13 mouse cellular contexts compared by ENCODE assay signal in genomic region chr5:139326111-139326696, GRCm38 (mm10). TPM values are rescaled to one million over a fixed set of nuclear protein-coding genes. Genes with fewer than 3 reads are reported as not detected.
DNase-seq lines count a peak whose midpoint lies in the region; ATAC-seq and TF ChIP-seq lines count a peak whose summit lies in the region.
"Had no signal": no experiment of that assay in that cellular context is flagged by ENCODE, and none has a peak within 500 bp of the region (broad histone marks: within the 10 kb centered on the region; RNA-seq: fewer than 3 reads in every experiment).

No protein-coding gene starts in this region.

- H3K4me2 ChIP-seq in hindbrain, postnatal 0 days (ENCODE audit: low read depth, low read length): peak overlapping the region; percentile 67; the same call in 1 of the 2 replicates
- no peak overlapping the region; the same call in 1 of the 2 replicates for H3K4me2 ChIP-seq in stomach, postnatal 0 days (replicated peaks; ENCODE audit: low read depth)

- TF ChIP-seq POLR2A in testis, adult 2 months (IDR thresholded peaks at IDR 0.05; ENCODE audit: control insufficient read depth, low read depth, low read length): no peak

- TF ChIP-seq CTCF in hindbrain, postnatal 0 days (IDR thresholded peaks at IDR 0.05; ENCODE audit: low read depth): peak; percentile 36
- TF ChIP-seq CTCF in testis, adult 2 months (IDR thresholded peaks at IDR 0.05; ENCODE audit: control insufficient read depth, insufficient read depth, insufficient replicate concordance, low read depth, low read length): no peak
- peak; percentile 46 for TF ChIP-seq CTCF in stomach, postnatal 0 days (IDR thresholded peaks at IDR 0.05; ENCODE audit: low read depth)

- no peaks in the 10 kb centered on the region for H3K36me3 ChIP-seq in hindbrain, postnatal 0 days (ENCODE audit: insufficient read depth, low read length)
- H3K36me3 ChIP-seq in hindbrain, embryonic 10.5 days: no peaks in the 10 kb centered on the region
- H3K36me3 ChIP-seq in testis, adult 2 months (ENCODE audit: control insufficient read depth, insufficient read depth, low read length): no peaks in the 10 kb centered on the region
- H3K36me3 ChIP-seq in stomach, postnatal 0 days (ENCODE audit: control insufficient read depth, insufficient read depth, low read length): no peaks in the 10 kb centered on the region
- H3K36me3 ChIP-seq: heart, embryonic 13.5 days; neural tube, embryonic 12.5 days had no signal

- H3K9ac ChIP-seq in hindbrain, postnatal 0 days (replicated peaks; ENCODE audit: low read length): no peak overlapping the region; the same call in 1 of the 2 replicates
- H3K9ac ChIP-seq in stomach, postnatal 0 days (ENCODE audit: low read length): no peak overlapping the region
- H3K9ac ChIP-seq: neural tube, embryonic 12.5 days had no signal

- DNase-seq in hindbrain, postnatal 0 days (ENCODE audit: low spot score): no peak
- no peak for DNase-seq in hindbrain, embryonic 10.5 days (ENCODE audit: low spot score)
- no peak for DNase-seq in testis, postnatal 10 days (ENCODE audit: low spot score)
- DNase-seq in stomach, postnatal 0 days (ENCODE audit: low spot score): no peak
- DNase-seq in adrenal gland, postnatal 4 days (ENCODE audit: low spot score in 2 of 2): no peak
- no peak for DNase-seq in urinary bladder, adult 18-20 months (ENCODE audit: low spot score in 2 of 2)

- H3K4me1 ChIP-seq in hindbrain, postnatal 0 days (ENCODE audit: insufficient read depth, low read length): peaks cover 10% of the 10 kb centered on the region
- peaks cover 18% of the 10 kb centered on the region for H3K4me1 ChIP-seq in hindbrain, embryonic 10.5 days (replicated peaks)
- peaks cover 19% of the 10 kb centered on the region for H3K4me1 ChIP-seq in testis, adult 2 months (ENCODE audit: control insufficient read depth, insufficient read depth, low read length)
- H3K4me1 ChIP-seq in stomach, postnatal 0 days (replicated peaks; ENCODE audit: control insufficient read depth, insufficient read depth): 0 out of 2 replicates have a peak, but pooled peaks cover 2% of the 10 kb centered on the region

- TF ChIP-seq EP300 in stomach, postnatal 0 days (optimal IDR thresholded peaks at IDR 0.05): no peak

- H3K9me3 ChIP-seq in hindbrain, postnatal 0 days (ENCODE audit: low read length): no peaks in the 10 kb centered on the region
- no peaks in the 10 kb centered on the region for H3K9me3 ChIP-seq in hindbrain, embryonic 10.5 days
- no peaks in the 10 kb centered on the region for H3K9me3 ChIP-seq in stomach, postnatal 0 days (ENCODE audit: control insufficient read depth, low read length)
- H3K9me3 ChIP-seq: heart, embryonic 13.5 days; neural tube, embryonic 12.5 days had no signal

- H3K27me3 ChIP-seq in hindbrain, postnatal 0 days (ENCODE audit: insufficient read depth, low read length): no peaks in the 10 kb centered on the region
- H3K27me3 ChIP-seq in hindbrain, embryonic 10.5 days (ENCODE audit: insufficient read depth, poor library complexity, severe bottlenecking): peaks cover 68% of the 10 kb centered on the region
- H3K27me3 ChIP-seq in testis, adult 2 months (ENCODE audit: control insufficient read depth, insufficient read depth, low read length): no peaks in the 10 kb centered on the region
- no peaks in the 10 kb centered on the region for H3K27me3 ChIP-seq in stomach, postnatal 0 days (ENCODE audit: control insufficient read depth, insufficient read depth, low read length)

- peak overlapping the region; percentile 77; the same call in 1 of the 2 replicates for H3K4me3 ChIP-seq in hindbrain, postnatal 0 days (ENCODE audit: low read length)
- H3K4me3 ChIP-seq in hindbrain, embryonic 10.5 days: no peak overlapping the region
- peak overlapping the region; percentile 80 for H3K4me3 ChIP-seq in testis, adult 2 months (ENCODE audit: control insufficient read depth, low read depth, low read length)
- no peak overlapping the region for H3K4me3 ChIP-seq in stomach, postnatal 0 days (ENCODE audit: low read depth, low read length)

- no peak for ATAC-seq in hindbrain, postnatal 0 days
- 0 out of 2 replicates have a peak, but pooled peaks have one; percentile 3 for ATAC-seq in common myeloid progenitor, adult 5-6 weeks (replicated peaks; ENCODE audit: low read depth, poor library complexity, severe bottlenecking)
- no peak for ATAC-seq in stomach, postnatal 0 days (ENCODE audit: low FRiP score, low TSS enrichment)

- WGBS in hindbrain, postnatal 0 days: 59% methylated on average over 13 of the region's 13 CpGs
- 67% methylated on average over 13 of the region's 13 CpGs for WGBS in hindbrain, embryonic 10.5 days
- WGBS in stomach, postnatal 0 days: 69% methylated on average over 13 of the region's 13 CpGs

- 0 out of 2 replicates have a peak overlapping the region, but pooled peaks have one; percentile 90 for H3K27ac ChIP-seq in hindbrain, postnatal 0 days
- no peak overlapping the region for H3K27ac ChIP-seq in hindbrain, embryonic 10.5 days
- H3K27ac ChIP-seq in testis, adult 2 months (ENCODE audit: control insufficient read depth, insufficient read depth, low read depth, low read length): peak overlapping the region; percentile 79
- H3K27ac ChIP-seq in stomach, postnatal 0 days (replicated peaks): no peak overlapping the region
- H3K27ac ChIP-seq: heart, embryonic 13.5 days; neural tube, embryonic 12.5 days had no signal

RNA-seq across cellular contexts. Expression of gene Adap1, which starts 0.8 kb away (rescaled TPM):
- total RNA-seq in hindbrain, postnatal 0 days (2014; rRNA removed): 241 and 242 TPM in 2 replicates
- 123 and 128 TPM in 2 replicates for polyA plus RNA-seq in hindbrain, postnatal 0 days (2015; fragmentation: Nextera tagmentation; extraction: Ambion mirVana)
- 0.65 and 1.5 TPM in 2 replicates for polyA plus RNA-seq in hindbrain, embryonic 10.5 days (2016; fragmentation: Nextera tagmentation; extraction: Ambion mirVana)
- polyA plus RNA-seq in testis, adult 2 months (2012; rRNA removed): 7.8 and 8.7 TPM in 2 replicates
- total RNA-seq in common myeloid progenitor, adult 5-6 weeks (2017): 15.8 and 25.8 TPM in 2 replicates
- polyA plus RNA-seq in stomach, postnatal 0 days (2015; fragmentation: Nextera tagmentation; extraction: Ambion mirVana): 13.8 and 14.9 TPM in 2 replicates
- 1 to 10 TPM; 6.2 to 8.0 TPM for total RNA-seq in adrenal gland, postnatal 4 days (2021)

RNA-seq across cellular contexts. Expression of gene Cox19, which starts 25.0 kb away (rescaled TPM):
- total RNA-seq in hindbrain, postnatal 0 days (2014; rRNA removed): 93.7 and 106 TPM in 2 replicates
- polyA plus RNA-seq in hindbrain, postnatal 0 days (2015; fragmentation: Nextera tagmentation; extraction: Ambion mirVana): 86.3 and 91.0 TPM in 2 replicates
- polyA plus RNA-seq in hindbrain, embryonic 10.5 days (2016; fragmentation: Nextera tagmentation; extraction: Ambion mirVana): 116 and 147 TPM in 2 replicates
- polyA plus RNA-seq in testis, adult 2 months (2012; rRNA removed): 42.2 and 49.9 TPM in 2 replicates
- total RNA-seq in common myeloid progenitor, adult 5-6 weeks (2017): 10.9 and 17.8 TPM in 2 replicates
- polyA plus RNA-seq in stomach, postnatal 0 days (2015; fragmentation: Nextera tagmentation; extraction: Ambion mirVana): 109 and 114 TPM in 2 replicates
- 10 to 100 TPM; 62.9 to 65.6 TPM for total RNA-seq in adrenal gland, postnatal 4 days (2021)

RNA-seq across cellular contexts. Expression of gene Cyp2w1, which starts 26.2 kb away (rescaled TPM):
- total RNA-seq in hindbrain, postnatal 0 days (2014; rRNA removed): not detected in 2 replicates
- not detected in 2 replicates for polyA plus RNA-seq in hindbrain, postnatal 0 days (2015; fragmentation: Nextera tagmentation; extraction: Ambion mirVana)
- polyA plus RNA-seq in hindbrain, embryonic 10.5 days (2016; fragmentation: Nextera tagmentation; extraction: Ambion mirVana): not detected in 2 replicates
- polyA plus RNA-seq in testis, adult 2 months (2012; rRNA removed): 0.07 TPM in 1 of 2 replicates, not detected in the other
- not detected in 2 replicates for total RNA-seq in common myeloid progenitor, adult 5-6 weeks (2017)
- 4.8 and 8.5 TPM in 2 replicates for polyA plus RNA-seq in stomach, postnatal 0 days (2015; fragmentation: Nextera tagmentation; extraction: Ambion mirVana)
- not detected for total RNA-seq in adrenal gland, postnatal 4 days (2021)
- total RNA-seq: adrenal gland, postnatal 25 days; left cerebral cortex, adult 8-10 months had no signal
- polyA plus RNA-seq: heart, embryonic 13.5 days; kidney, embryonic 16.5 days; neural tube, embryonic 12.5 days had no signal

RNA-seq across cellular contexts. Expression of gene Gpr146, which starts 51.3 kb away (rescaled TPM):
- 8.1 and 10.1 TPM in 2 replicates for total RNA-seq in hindbrain, postnatal 0 days (2014; rRNA removed)
- 3.7 and 4.4 TPM in 2 replicates for polyA plus RNA-seq in hindbrain, postnatal 0 days (2015; fragmentation: Nextera tagmentation; extraction: Ambion mirVana)
- 2.0 and 2.8 TPM in 2 replicates for polyA plus RNA-seq in hindbrain, embryonic 10.5 days (2016; fragmentation: Nextera tagmentation; extraction: Ambion mirVana)
- polyA plus RNA-seq in testis, adult 2 months (2012; rRNA removed): 1.2 TPM in 2 replicates
- 4.9 and 5.4 TPM in 2 replicates for total RNA-seq in common myeloid progenitor, adult 5-6 weeks (2017)
- 3.5 TPM in 2 replicates for polyA plus RNA-seq in stomach, postnatal 0 days (2015; fragmentation: Nextera tagmentation; extraction: Ambion mirVana)
- 10 to 100 TPM; 10.4 to 10.7 TPM for total RNA-seq in adrenal gland, postnatal 4 days (2021)

Comparison
In these comparisons a context has a peak if more than half of its experiments do, and no peak if none do; other contexts are left out.
1. H3K27ac ChIP-seq: peak in hindbrain, postnatal 0 days (single experiment) and testis, adult 2 months (single experiment); none in hindbrain, embryonic 10.5 days (single experiment) and stomach, postnatal 0 days (single experiment).
2. H3K4me3 ChIP-seq: peak in hindbrain, postnatal 0 days (single experiment) and testis, adult 2 months (single experiment); none in hindbrain, embryonic 10.5 days (single experiment) and stomach, postnatal 0 days (single experiment).